Mouse (Mus musculus) midbrain, embryonic 11.5 days (tissue): ENCODE measurements around the gene Lefty2. TPM values are rescaled to one million over a fixed set of nuclear protein-coding genes. Genes with fewer than 3 reads are reported as not detected.

Experiments
- ATAC-seq: fragments of 200-750 bp; cut with Nextera tagmentation; 2 replicates; pipeline ENCODE4 v1.8.0; 2017; ENCODE audit warnings: moderate TSS enrichment, moderate library complexity; ENCODE audit not compliant: low FRiP score
- DNase-seq: peaks from one replicate; pipeline ENCODE4 v3.0.0; 2015; ENCODE audit warnings: low spot score; ENCODE audit errors: missing footprints
- H3K27ac ChIP-seq: fragments of 300-500 bp; sonication (generic); 2 replicates; pipeline ENCODE4 v1.5.1; 2014; ENCODE audit warnings: low read depth, low read length
- H3K27me3 ChIP-seq: fragments of 300-500 bp; sonication (generic); 2 replicates; pipeline ENCODE4 v1.6.1; 2014; ENCODE audit warnings: mild to moderate bottlenecking, low read length, moderate library complexity, mixed read lengths; ENCODE audit not compliant: control insufficient read depth, insufficient read depth
- H3K36me3 ChIP-seq: fragments of 300-500 bp; sonication (generic); 2 replicates; pipeline ENCODE4 v1.6.1; 2014; ENCODE audit warnings: mild to moderate bottlenecking, low read length, moderate library complexity, mixed read lengths; ENCODE audit not compliant: control insufficient read depth, insufficient read depth
- H3K4me1 ChIP-seq: fragments of 300-500 bp; sonication (generic); 2 replicates; pipeline ENCODE4 v1.6.1; 2014; ENCODE audit warnings: low read length; ENCODE audit not compliant: control insufficient read depth, insufficient read depth
- H3K4me2 ChIP-seq: fragments of 300-500 bp; sonication (generic); 2 replicates; pipeline ENCODE4 v1.6.1; 2014; ENCODE audit warnings: mild to moderate bottlenecking, moderate library complexity
- H3K4me3 ChIP-seq: fragments of 300-500 bp; sonication (generic); 2 replicates; pipeline ENCODE4 v1.5.1; 2014; ENCODE audit warnings: low read depth, low read length
- H3K9ac ChIP-seq: fragments of 300-500 bp; sonication (generic); 2 replicates; pipeline ENCODE4 v1.6.1; 2014; ENCODE audit warnings: low read length
- H3K9me3 ChIP-seq: fragments of 300-500 bp; sonication (generic); 2 replicates; pipeline ENCODE4 v1.6.1; 2016; ENCODE audit warnings: low read length; ENCODE audit not compliant: control insufficient read depth
- WGBS: fragments of 180-500 bp; shearing (Covaris S2); extraction: QIAGEN DNeasy Blood & Tissue Kit; methylation state at CpG from one replicate; pipeline ENCODE4 v1.1.7; 2014; 5-methylcytosine and 5-hydroxymethylcytosine counted together
- polyA plus RNA-seq: library from polyadenylated mRNA; unstranded; fragments of >200 nt; fragmentation: Nextera tagmentation; extraction: Ambion mirVana; gene quantifications from 2 replicates; pipeline ENCODE4 v1.2.1, GENCODE M21; 2014

The Lefty2 gene
- polyA plus RNA-seq, 1 experiment from 2014 or later = not detected

DNA sequence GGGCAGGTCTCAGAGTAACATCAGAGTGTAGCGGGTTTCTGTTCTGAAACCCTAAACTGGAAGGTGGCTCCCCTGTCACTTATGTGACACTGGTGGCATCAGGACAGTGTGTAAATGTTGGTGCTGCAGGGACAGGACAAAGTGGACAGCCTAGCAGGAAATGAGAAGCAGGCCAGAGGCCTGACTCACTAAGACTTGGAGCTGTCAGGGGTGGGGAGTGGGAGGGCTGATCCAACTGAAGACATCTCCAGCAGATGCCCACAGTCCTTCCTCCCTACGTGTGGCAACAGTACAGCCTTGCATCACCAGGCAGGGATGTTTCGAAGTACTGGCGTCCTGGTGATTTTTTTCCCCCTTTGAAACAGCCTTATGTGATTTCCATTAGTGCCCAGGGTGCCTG, 51.6 kb downstream of the Lefty2 start:
- H3K36me3 ChIP-seq = no peaks in the 10 kb centered on the region
- H3K4me1 ChIP-seq = peaks cover 11% of the 10 kb centered on the region; the same call in 1 of the 2 replicates
- WGBS = 77% methylated on average over 4 of the region's 4 CpGs
- no peaks in the 10 kb centered on the region for H3K9me3 ChIP-seq
- ATAC-seq (no peak), DNase-seq (no peak)
- H3K27ac ChIP-seq = no peak overlapping the region
- H3K4me3 ChIP-seq = no peak overlapping the region
- peaks cover 31% of the 10 kb centered on the region for H3K27me3 ChIP-seq
- H3K4me2 ChIP-seq = no peak overlapping the region
- H3K9ac ChIP-seq = no peak overlapping the region

DNA sequence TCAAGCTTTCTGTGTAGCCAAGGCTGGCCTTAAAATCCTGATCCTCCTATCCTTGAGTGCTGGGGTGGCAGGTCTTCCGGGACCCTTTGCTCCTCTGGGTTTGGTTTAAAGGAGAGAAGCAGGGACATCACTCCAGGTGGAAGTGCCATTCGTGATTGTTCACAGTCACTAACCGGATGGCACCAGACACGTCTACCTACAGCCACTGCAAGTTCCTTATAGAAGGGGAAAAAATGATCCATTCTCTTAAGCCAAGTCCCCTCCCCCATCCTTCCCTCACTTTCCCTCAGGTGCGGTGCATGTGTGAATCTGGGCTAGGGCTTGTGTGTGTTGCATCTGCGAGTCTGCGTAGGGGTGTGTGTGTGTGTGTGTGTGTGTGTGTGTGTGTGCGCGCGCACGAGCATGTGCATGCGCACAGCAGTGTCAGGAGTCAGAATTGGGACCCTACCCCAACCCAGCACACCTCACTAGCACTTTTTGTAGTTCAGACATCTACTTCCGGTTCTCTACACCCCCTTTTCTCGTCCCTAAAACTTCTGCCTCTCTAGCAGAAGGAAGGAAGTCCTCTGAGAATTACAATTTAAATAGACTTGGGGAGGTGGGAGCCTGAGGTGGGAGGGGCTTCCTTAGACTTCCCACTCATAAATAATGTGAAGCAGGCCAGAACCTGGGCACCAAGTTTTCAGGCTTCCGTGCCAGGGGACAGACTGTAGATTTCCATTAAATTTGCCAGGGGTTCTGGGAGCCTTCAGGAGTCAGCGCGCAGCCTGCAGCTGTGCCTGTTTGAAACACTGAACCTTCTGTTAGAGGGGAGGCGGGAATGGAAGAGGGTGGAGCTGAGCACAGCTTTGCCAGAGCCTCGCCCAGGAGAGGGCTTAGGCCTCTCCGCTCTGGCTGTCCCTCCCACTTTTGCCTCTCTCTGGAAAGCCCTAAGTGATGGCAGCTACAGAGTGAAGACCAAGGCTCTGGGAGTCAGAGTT, 52.4 kb downstream of the Lefty2 start:
- Histone ChIP-seq H3K4me1 (peaks cover 11% of the 10 kb centered on the region; the same call in 1 of the 2 replicates), H3K27me3 (peaks cover 31% of the 10 kb centered on the region), H3K4me3 (no peak overlapping the region), H3K9me3 (no peaks in the 10 kb centered on the region), H3K4me2 (no peak overlapping the region), H3K9ac (no peak overlapping the region; the same call in none of the 2 replicates), H3K36me3 (no peaks in the 10 kb centered on the region), H3K27ac (no peak overlapping the region)
- 27% methylated on average over 20 of the region's 20 CpGs for WGBS
- peak; percentile 88 for DNase-seq
- ATAC-seq = peak; percentile 59; the same call in 1 of the 2 replicates

DNA sequence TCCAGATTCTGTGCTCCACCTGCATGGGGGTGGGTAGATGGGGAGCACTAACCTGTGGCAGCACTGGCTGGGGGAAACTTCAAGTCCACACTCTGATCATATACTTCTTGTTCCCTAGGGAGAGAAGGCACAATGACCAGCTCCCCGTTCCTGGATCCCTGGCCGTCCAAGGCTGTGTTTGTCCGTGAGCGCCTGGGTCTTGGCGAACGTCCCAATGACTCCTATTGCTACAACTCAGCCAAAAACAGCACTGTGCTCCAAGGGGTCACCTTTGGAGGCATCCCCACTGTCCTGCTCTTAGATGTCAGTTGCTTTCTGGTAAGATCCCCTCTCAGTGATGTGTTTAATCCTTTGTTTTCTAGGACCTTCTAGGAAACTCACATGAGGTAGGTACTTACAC, 53.5 kb downstream of the Lefty2 start:
- peaks cover 23% of the 10 kb centered on the region for H3K27me3 ChIP-seq
- ATAC-seq (no peak), DNase-seq (no peak)
- no peaks in the 10 kb centered on the region for H3K36me3 ChIP-seq
- H3K27ac ChIP-seq = no peak overlapping the region
- no peaks in the 10 kb centered on the region for H3K9me3 ChIP-seq
- H3K4me1 ChIP-seq = peaks cover 11% of the 10 kb centered on the region; the same call in 1 of the 2 replicates
- H3K4me3 ChIP-seq = no peak overlapping the region
- WGBS = 90% methylated on average over 6 of the region's 6 CpGs
- H3K9ac ChIP-seq = no peak overlapping the region
- no peak overlapping the region for H3K4me2 ChIP-seq

Other genes with a start within 250 kb of the Lefty2 start
- 0.08 TPM in 1 of 2 replicates, not detected in the other for gene Mixl1, start 196.1 kb upstream of the Lefty2 start, polyA plus RNA-seq
- 20.8 and 21.6 TPM in 2 replicates for gene Acbd3, start 167.1 kb upstream of the Lefty2 start, polyA plus RNA-seq
- gene H3f3a, start 79.2 kb upstream of the Lefty2 start, polyA plus RNA-seq = 3,662 and 3,728 TPM in 2 replicates
- 34.1 and 35.1 TPM in 2 replicates for gene Sde2, start 42.0 kb upstream of the Lefty2 start, polyA plus RNA-seq
- gene Pycr2, start 11.2 kb downstream of the Lefty2 start, polyA plus RNA-seq = 85.4 and 97.9 TPM in 2 replicates
- gene Lefty1, start 41.9 kb downstream of the Lefty2 start, polyA plus RNA-seq = 0.51 and 1.1 TPM in 2 replicates
- 2.4 and 2.5 TPM in 2 replicates for gene Tmem63a, start 49.2 kb downstream of the Lefty2 start, polyA plus RNA-seq
- gene Ephx1, start 127.8 kb downstream of the Lefty2 start, polyA plus RNA-seq = 0.87 and 1.6 TPM in 2 replicates
- 0.08 TPM in 1 of 2 replicates, not detected in the other for gene 9130409I23Rik, start 158.1 kb downstream of the Lefty2 start, polyA plus RNA-seq